In genomic region chr15:77801188-77801587, GRCm38 (mm10) we compare ENCODE assay signal across 8 mouse cellular contexts. TPM values are rescaled to one million over a fixed set of nuclear protein-coding genes. Genes with fewer than 3 reads are reported as not detected.
DNase-seq lines count a peak whose midpoint lies in the region; ATAC-seq and TF ChIP-seq lines count a peak whose summit lies in the region.

No protein-coding gene starts in this region.

- no peak for TF ChIP-seq CTCF in olfactory bulb, adult 2 months (IDR thresholded peaks at IDR 0.05; ENCODE audit: insufficient read depth, low read depth, low read length)

- H3K9me3 ChIP-seq in heart, embryonic 11.5 days (replicated peaks; ENCODE audit: control insufficient read depth, low read length), result no peaks in the 10 kb centered on the region
- H3K9me3 ChIP-seq in neural tube, embryonic 11.5 days (ENCODE audit: control insufficient read depth, low read length), result no peaks in the 10 kb centered on the region
- H3K9me3 ChIP-seq in neural tube, embryonic 15.5 days (replicated peaks), result no peaks in the 10 kb centered on the region
- H3K9me3 ChIP-seq in hindbrain, embryonic 15.5 days, result no peaks in the 10 kb centered on the region

- no peak for ATAC-seq in heart, embryonic 11.5 days (replicated peaks; ENCODE audit: insufficient number of reproducible peaks, low FRiP score, low TSS enrichment)
- ATAC-seq in neural tube, embryonic 11.5 days (ENCODE audit: insufficient read depth, low FRiP score, low TSS enrichment), result no peak
- ATAC-seq in neural tube, embryonic 15.5 days (ENCODE audit: low FRiP score), result no peak
- no peak for ATAC-seq in hindbrain, embryonic 15.5 days (ENCODE audit: low FRiP score, low read depth)

- WGBS in heart, embryonic 11.5 days (ENCODE audit: insufficient replicate concordance), result 24% methylated on average over 4 of the region's 4 CpGs
- WGBS in neural tube, embryonic 11.5 days, result 77% methylated on average over 4 of the region's 4 CpGs
- WGBS in neural tube, embryonic 15.5 days, result 85% methylated on average over 4 of the region's 4 CpGs
- WGBS in hindbrain, embryonic 15.5 days, result 87% methylated on average over 4 of the region's 4 CpGs
- 76% methylated on average over 4 of the region's 4 CpGs for WGBS in olfactory bulb, adult 2 months

- H3K36me3 ChIP-seq in heart, embryonic 11.5 days (ENCODE audit: control insufficient read depth, insufficient read depth, low read length), result peaks cover 10% of the 10 kb centered on the region; the same call in 1 of the 2 replicates
- H3K36me3 ChIP-seq in neural tube, embryonic 11.5 days (ENCODE audit: control insufficient read depth, insufficient read depth, low read length), result peaks cover 6% of the 10 kb centered on the region; the same call in 1 of the 2 replicates
- H3K36me3 ChIP-seq in neural tube, embryonic 15.5 days, result peaks cover 10% of the 10 kb centered on the region; the same call in 1 of the 2 replicates
- H3K36me3 ChIP-seq in hindbrain, embryonic 15.5 days, result 0 out of 2 replicates have a peak, but pooled peaks cover 1% of the 10 kb centered on the region

- H3K4me2 ChIP-seq in heart, embryonic 11.5 days, result no peak overlapping the region
- no peak overlapping the region for H3K4me2 ChIP-seq in neural tube, embryonic 11.5 days (ENCODE audit: low read depth)
- H3K4me2 ChIP-seq in neural tube, embryonic 15.5 days, result no peak overlapping the region
- no peak overlapping the region for H3K4me2 ChIP-seq in hindbrain, embryonic 15.5 days

- H3K9ac ChIP-seq in heart, embryonic 11.5 days (ENCODE audit: low read depth, low read length), result no peak overlapping the region
- H3K9ac ChIP-seq in neural tube, embryonic 11.5 days (ENCODE audit: low read length), result no peak overlapping the region
- no peak overlapping the region for H3K9ac ChIP-seq in neural tube, embryonic 15.5 days (replicated peaks)
- no peak overlapping the region for H3K9ac ChIP-seq in hindbrain, embryonic 15.5 days

- H3K4me3 ChIP-seq in heart, embryonic 11.5 days (ENCODE audit: low read depth, low read length), result no peak overlapping the region
- H3K4me3 ChIP-seq in neural tube, embryonic 11.5 days (ENCODE audit: low read depth, low read length), result no peak overlapping the region
- no peak overlapping the region for H3K4me3 ChIP-seq in neural tube, embryonic 15.5 days (replicated peaks)
- H3K4me3 ChIP-seq in hindbrain, embryonic 15.5 days, result no peak overlapping the region
- H3K4me3 ChIP-seq in olfactory bulb, adult 2 months (ENCODE audit: insufficient read depth, low read depth, low read length), result no peak overlapping the region

- TF ChIP-seq POLR2A in olfactory bulb, adult 2 months (IDR thresholded peaks at IDR 0.05; ENCODE audit: insufficient read depth, low read depth, low read length), result no peak

- no peaks in the 10 kb centered on the region for H3K27me3 ChIP-seq in heart, embryonic 11.5 days (ENCODE audit: control insufficient read depth, insufficient read depth, low read length)
- H3K27me3 ChIP-seq in neural tube, embryonic 11.5 days (ENCODE audit: control insufficient read depth, insufficient read depth, low read length), result no peaks in the 10 kb centered on the region
- no peaks in the 10 kb centered on the region for H3K27me3 ChIP-seq in neural tube, embryonic 15.5 days (replicated peaks)
- no peaks in the 10 kb centered on the region for H3K27me3 ChIP-seq in hindbrain, embryonic 15.5 days

- H3K27ac ChIP-seq in heart, embryonic 11.5 days (ENCODE audit: low read depth, low read length), result peak overlapping the region; percentile 99
- H3K27ac ChIP-seq in neural tube, embryonic 11.5 days (ENCODE audit: low read depth, low read length), result peak overlapping the region; percentile 53; the same call in 1 of the 2 replicates
- no peak overlapping the region for H3K27ac ChIP-seq in neural tube, embryonic 15.5 days (replicated peaks)
- 0 out of 2 replicates have a peak overlapping the region, but pooled peaks have one; percentile 40 for H3K27ac ChIP-seq in hindbrain, embryonic 15.5 days (replicated peaks)
- H3K27ac ChIP-seq in olfactory bulb, adult 2 months (ENCODE audit: insufficient read depth, low read depth, low read length), result peak overlapping the region; percentile 53

- intact Hi-C loops in heart, postnatal 36 days (cut with DNase I), result loop anchor here (2.0 kb wide), 1 partner anchor 18 kb away; no protein-coding TSS in a partner anchor

- peaks cover 84% of the 10 kb centered on the region for H3K4me1 ChIP-seq in heart, embryonic 11.5 days (ENCODE audit: control insufficient read depth, insufficient read depth, low read length)
- H3K4me1 ChIP-seq in neural tube, embryonic 11.5 days (ENCODE audit: control insufficient read depth, insufficient read depth, low read length), result peaks cover 16% of the 10 kb centered on the region
- peaks cover 30% of the 10 kb centered on the region for H3K4me1 ChIP-seq in neural tube, embryonic 15.5 days
- H3K4me1 ChIP-seq in hindbrain, embryonic 15.5 days (replicated peaks), result peaks cover 17% of the 10 kb centered on the region
- H3K4me1 ChIP-seq in olfactory bulb, adult 2 months (ENCODE audit: control insufficient read depth, insufficient read depth, low read length), result peaks cover 68% of the 10 kb centered on the region

- DNase-seq in heart, postnatal 36 days, result no peak
- no peak for DNase-seq in neural tube, embryonic 11.5 days (ENCODE audit: low spot score)
- DNase-seq in cerebellum, postnatal 10 days, result no peak
- no peak for DNase-seq in frontal cortex, adult 2 months (ENCODE audit: extremely low spot score in 1 of 2, low spot score in 1 of 2)

RNA-seq across cellular contexts. Expression of gene Myh9, which starts 40.8 kb away (rescaled TPM):
- polyA plus RNA-seq in heart, embryonic 11.5 days (2014; fragmentation: Nextera tagmentation; extraction: Ambion mirVana), result 30.4 and 31.8 TPM in 2 replicates
- 100 to 1,000 TPM; 105 to 110 TPM for total RNA-seq in heart, postnatal 36 days (2021)
- 24.5 and 25.3 TPM in 2 replicates for polyA plus RNA-seq in neural tube, embryonic 11.5 days (2014; fragmentation: Nextera tagmentation; extraction: Ambion mirVana)
- 9.6 and 17.7 TPM in 2 replicates for polyA plus RNA-seq in neural tube, embryonic 15.5 days (2015; fragmentation: Nextera tagmentation; extraction: Ambion mirVana)
- 11.8 and 12.0 TPM in 2 replicates for polyA plus RNA-seq in hindbrain, embryonic 15.5 days (2015; fragmentation: Nextera tagmentation; extraction: Ambion mirVana)
- polyA plus RNA-seq in olfactory bulb, adult 2 months (2012; ENCODE audit: insufficient read depth, insufficient read length, low replicate concordance, missing spikeins), result 307 and 350 TPM in 2 replicates
- polyA plus RNA-seq in frontal cortex, adult 2 months (2012; rRNA removed), result 34.4 and 38.7 TPM in 2 replicates

RNA-seq across cellular contexts. Expression of gene Apol8, which starts 44.4 kb away (rescaled TPM):
- 0.67 and 0.89 TPM in 2 replicates for polyA plus RNA-seq in heart, embryonic 11.5 days (2014; fragmentation: Nextera tagmentation; extraction: Ambion mirVana)
- total RNA-seq in heart, postnatal 36 days (2021), result not detected
- 0.08 TPM in 1 of 2 replicates, not detected in the other for polyA plus RNA-seq in neural tube, embryonic 11.5 days (2014; fragmentation: Nextera tagmentation; extraction: Ambion mirVana)
- 0.19 and 0.49 TPM in 2 replicates for polyA plus RNA-seq in neural tube, embryonic 15.5 days (2015; fragmentation: Nextera tagmentation; extraction: Ambion mirVana)
- polyA plus RNA-seq in hindbrain, embryonic 15.5 days (2015; fragmentation: Nextera tagmentation; extraction: Ambion mirVana), result 0.22 and 0.25 TPM in 2 replicates
- polyA plus RNA-seq in olfactory bulb, adult 2 months (2012; ENCODE audit: insufficient read depth, insufficient read length, low replicate concordance, missing spikeins), result not detected in 2 replicates
- 4.0 and 5.2 TPM in 2 replicates for polyA plus RNA-seq in frontal cortex, adult 2 months (2012; rRNA removed)
